Mouse (Mus musculus): ENCODE data around the gene Oxnad1. TPM values are rescaled to one million over a fixed set of nuclear protein-coding genes. Genes with fewer than 3 reads are reported as not detected.
"Not testable (repeated sequence)": the region's sequence is repeated elsewhere in the genome, so short reads cannot be mapped to it uniquely, and the experiment has no call there.

Oxnad1 gene
- polyA plus RNA-seq, 1 experiment from 2014 or later, result 21.0 TPM

GRCm38 (mm10) chr14:32093018-32093417 is 7.8 kb downstream of the Oxnad1 start:
- Histone ChIP-seq H3K9ac (replicated peaks) (no peak overlapping the region), H3K9me3 (no peaks in the 10 kb centered on the region), H3K4me1 (replicated peaks) (no peaks in the 10 kb centered on the region), H3K27ac (no peak overlapping the region), H3K4me2 (replicated peaks) (no peak overlapping the region), H3K36me3 (peaks cover 56% of the 10 kb centered on the region), H3K27me3 (no peaks in the 10 kb centered on the region), H3K4me3 (replicated peaks) (no peak overlapping the region)
- no peak for ATAC-seq
- WGBS, result 77% methylated on average over 1 of the region's 1 CpGs

DNA sequence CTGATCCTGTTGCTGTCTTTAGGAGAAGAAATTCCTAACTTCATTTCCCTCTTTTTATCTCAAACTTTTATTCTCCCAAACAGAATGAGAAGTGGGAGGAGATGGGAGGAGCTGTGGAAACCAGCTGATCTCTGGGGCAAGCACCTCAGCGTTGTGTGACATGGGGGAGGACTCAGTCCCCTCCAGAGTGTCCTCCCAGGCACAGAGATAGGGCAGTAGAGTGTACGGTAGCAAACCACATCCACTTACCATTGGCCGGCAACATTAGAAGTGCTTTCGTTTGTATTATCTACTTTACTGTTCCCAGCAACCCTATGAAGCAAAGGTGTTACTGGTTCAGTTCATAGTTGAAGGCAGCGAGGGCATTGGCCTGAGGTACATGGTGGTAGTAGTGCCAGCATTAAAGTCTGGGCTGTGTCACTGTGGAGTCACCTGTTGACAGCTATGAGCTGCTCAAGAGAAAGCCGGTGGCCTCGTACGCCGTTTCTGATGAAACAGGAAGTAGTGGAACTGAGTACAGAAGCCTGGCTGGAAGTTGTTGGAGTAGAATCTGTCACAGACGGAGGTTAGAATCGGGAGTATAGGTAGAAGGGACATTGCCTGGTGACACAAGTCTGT is 8.4 kb downstream of the Oxnad1 start:
- Histone ChIP-seq H3K4me1 (replicated peaks) (no peaks in the 10 kb centered on the region), H3K9ac (replicated peaks) (no peak overlapping the region), H3K36me3 (peaks cover 62% of the 10 kb centered on the region), H3K9me3 (no peaks in the 10 kb centered on the region), H3K27ac (no peak overlapping the region), H3K4me3 (replicated peaks) (no peak overlapping the region), H3K4me2 (replicated peaks) (no peak overlapping the region), H3K27me3 (no peaks in the 10 kb centered on the region)
- no peak for ATAC-seq
- WGBS, result 94% methylated on average over 11 of the region's 11 CpGs

- H3K36me3 ChIP-seq, result peaks cover 82% of the 10 kb centered on the region
- WGBS, result 91% methylated on average over 5 of the region's 5 CpGs
These were observed 10.5 kb downstream of the Oxnad1 start for GRCm38 (mm10) chr14:32095646-32096045.

DNA sequence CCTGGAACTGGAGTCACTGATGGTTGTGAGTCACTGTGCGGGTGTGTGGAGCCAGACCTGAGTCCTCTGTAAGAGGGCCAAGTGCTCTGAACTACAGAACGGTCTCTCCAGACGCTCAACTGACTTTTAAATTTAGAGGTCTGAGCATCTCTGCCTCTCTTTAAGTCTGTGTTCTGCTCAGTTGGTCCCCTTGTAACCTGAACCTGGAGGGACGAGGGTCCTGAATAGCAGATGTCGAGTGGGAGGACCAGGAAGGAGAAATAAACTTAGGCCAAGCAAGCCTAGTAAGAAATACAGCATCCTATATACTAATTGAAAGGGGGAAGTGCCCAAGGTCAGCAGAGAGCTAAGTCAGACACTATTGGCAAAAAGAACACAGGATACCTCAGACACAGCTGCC is 11.6 kb downstream of the Oxnad1 start:
- Histone ChIP-seq H3K27ac (no peak overlapping the region), H3K4me3 (replicated peaks) (no peak overlapping the region), H3K36me3 (peaks cover 84% of the 10 kb centered on the region), H3K4me1 (replicated peaks) (no peaks in the 10 kb centered on the region), H3K27me3 (no peaks in the 10 kb centered on the region), H3K9ac (replicated peaks) (no peak overlapping the region), H3K9me3 (no peaks in the 10 kb centered on the region), H3K4me2 (replicated peaks) (no peak overlapping the region)
- ATAC-seq, result no peak
- WGBS, result 90% methylated on average over 5 of the region's 5 CpGs

More at GRCm38 (mm10) chr14:32095646-32096045, 10.5 kb downstream of the Oxnad1 start:
- no peaks in the 10 kb centered on the region for H3K27me3 ChIP-seq
- no peaks in the 10 kb centered on the region for H3K9me3 ChIP-seq
- H3K9ac ChIP-seq (replicated peaks), result no peak overlapping the region
- no peak overlapping the region for H3K4me2 ChIP-seq (replicated peaks)
- no peaks in the 10 kb centered on the region for H3K4me1 ChIP-seq (replicated peaks)
- H3K4me3 ChIP-seq (replicated peaks), result no peak overlapping the region
- no peak overlapping the region for H3K27ac ChIP-seq
- no peak for ATAC-seq

DNA sequence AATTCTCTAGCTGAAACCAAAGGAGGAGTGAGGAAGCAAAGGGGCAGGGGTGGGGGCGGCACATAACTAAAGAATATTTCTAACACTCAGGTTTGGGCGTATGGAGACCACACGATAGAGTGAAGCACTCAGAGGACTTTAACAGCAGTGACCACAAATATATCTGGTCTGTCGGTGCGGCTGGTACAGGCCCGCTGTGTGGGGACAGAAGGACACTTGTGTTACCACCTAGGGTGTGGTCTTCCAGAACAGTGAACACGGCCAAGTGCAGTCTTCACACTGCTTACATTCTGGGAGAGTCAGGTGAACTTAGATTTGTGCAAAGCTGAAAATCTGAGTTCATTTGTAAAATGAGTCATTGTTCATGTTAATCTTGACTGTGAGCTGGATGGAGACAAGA is 12.5 kb downstream of the Oxnad1 start:
- H3K27me3 ChIP-seq, result no peaks in the 10 kb centered on the region
- H3K36me3 ChIP-seq, result peaks cover 86% of the 10 kb centered on the region
- no peaks in the 10 kb centered on the region for H3K9me3 ChIP-seq
- no peaks in the 10 kb centered on the region for H3K4me1 ChIP-seq (replicated peaks)
- no peak overlapping the region for H3K4me3 ChIP-seq (replicated peaks)
- no peak for ATAC-seq
- H3K27ac ChIP-seq, result no peak overlapping the region
- H3K9ac ChIP-seq (replicated peaks), result no peak overlapping the region
- WGBS, result 95% methylated on average over 7 of the region's 7 CpGs
- H3K4me2 ChIP-seq (replicated peaks), result no peak overlapping the region

- Histone ChIP-seq H3K9me3 (no peaks in the 10 kb centered on the region), H3K27me3 (no peaks in the 10 kb centered on the region), H3K9ac (replicated peaks) (no peak overlapping the region), H3K4me3 (replicated peaks) (no peak overlapping the region), H3K4me1 (replicated peaks) (no peaks in the 10 kb centered on the region), H3K4me2 (replicated peaks) (no peak overlapping the region), H3K36me3 (peaks cover 84% of the 10 kb centered on the region), H3K27ac (no peak overlapping the region)
- ATAC-seq, result no peak
- WGBS, result 98% methylated on average over 3 of the region's 3 CpGs
These were observed 13.8 kb downstream of the Oxnad1 start for GRCm38 (mm10) chr14:32098951-32099350.

- WGBS, result 88% methylated on average over 4 of the region's 4 CpGs
- Histone ChIP-seq H3K27ac (no peak overlapping the region), H3K36me3 (peaks cover 44% of the 10 kb centered on the region), H3K27me3 (no peaks in the 10 kb centered on the region), H3K4me1 (replicated peaks) (no peaks in the 10 kb centered on the region), H3K4me2 (replicated peaks) (no peak overlapping the region), H3K9me3 (no peaks in the 10 kb centered on the region), H3K4me3 (replicated peaks) (no peak overlapping the region), H3K9ac (replicated peaks) (no peak overlapping the region)
- no peak for ATAC-seq
These were observed 18.4 kb downstream of the Oxnad1 start for GRCm38 (mm10) chr14:32103556-32103955.

DNA sequence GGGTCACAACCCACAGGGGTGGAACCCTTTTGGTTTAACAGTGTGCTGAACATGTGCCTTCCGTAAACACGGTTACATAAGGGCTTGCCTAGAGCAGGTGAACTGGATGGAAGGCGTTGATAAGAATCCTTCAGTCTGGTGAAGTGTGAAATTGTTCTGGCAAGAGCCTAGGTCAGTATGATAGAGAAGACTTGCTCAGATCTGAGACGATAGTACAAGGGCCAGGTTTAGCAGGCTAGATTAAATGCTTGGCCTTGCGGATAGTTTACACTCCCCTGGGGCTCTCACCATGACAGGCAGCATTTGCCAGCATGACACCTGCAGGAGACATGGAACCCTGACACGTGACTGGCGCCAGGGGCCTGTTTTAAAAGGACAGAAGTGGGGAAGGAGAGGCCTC is 20.5 kb downstream of the Oxnad1 start:
- Histone ChIP-seq H3K9ac (replicated peaks) (no peak overlapping the region), H3K4me2 (replicated peaks) (no peak overlapping the region), H3K4me1 (replicated peaks) (no peaks in the 10 kb centered on the region), H3K27ac (no peak overlapping the region), H3K27me3 (no peaks in the 10 kb centered on the region), H3K36me3 (peaks cover 23% of the 10 kb centered on the region), H3K9me3 (no peaks in the 10 kb centered on the region), H3K4me3 (replicated peaks) (no peak overlapping the region)
- ATAC-seq, result no peak
- WGBS, result 63% methylated on average over 7 of the region's 7 CpGs

DNA sequence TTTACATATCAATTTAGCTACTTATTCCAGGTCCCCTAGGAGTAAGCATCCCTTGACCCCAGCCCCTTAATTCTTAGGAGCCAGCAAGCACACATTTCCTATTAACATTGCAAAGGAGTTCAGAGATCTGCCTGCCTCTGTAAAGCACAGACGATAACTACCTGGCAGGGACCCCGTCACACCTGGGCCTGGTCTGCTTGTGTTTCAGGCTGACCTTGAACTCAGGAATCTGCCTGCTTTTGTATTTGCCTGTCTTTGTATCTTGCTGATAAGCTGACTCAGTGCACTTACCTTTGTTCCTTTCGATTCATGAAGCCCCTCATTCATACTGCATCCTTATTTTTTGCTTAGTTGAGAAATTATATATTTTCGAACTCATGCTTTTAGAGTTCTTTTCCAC is 21.7 kb downstream of the Oxnad1 start:
- Histone ChIP-seq H3K9ac (replicated peaks) (no peak overlapping the region), H3K4me2 (replicated peaks) (no peak overlapping the region), H3K36me3 (peaks cover 16% of the 10 kb centered on the region), H3K27ac (no peak overlapping the region), H3K4me1 (replicated peaks) (no peaks in the 10 kb centered on the region), H3K4me3 (replicated peaks) (no peak overlapping the region), H3K27me3 (no peaks in the 10 kb centered on the region), H3K9me3 (no peaks in the 10 kb centered on the region)
- ATAC-seq, result no peak
- 89% methylated on average over 4 of the region's 4 CpGs for WGBS

DNA sequence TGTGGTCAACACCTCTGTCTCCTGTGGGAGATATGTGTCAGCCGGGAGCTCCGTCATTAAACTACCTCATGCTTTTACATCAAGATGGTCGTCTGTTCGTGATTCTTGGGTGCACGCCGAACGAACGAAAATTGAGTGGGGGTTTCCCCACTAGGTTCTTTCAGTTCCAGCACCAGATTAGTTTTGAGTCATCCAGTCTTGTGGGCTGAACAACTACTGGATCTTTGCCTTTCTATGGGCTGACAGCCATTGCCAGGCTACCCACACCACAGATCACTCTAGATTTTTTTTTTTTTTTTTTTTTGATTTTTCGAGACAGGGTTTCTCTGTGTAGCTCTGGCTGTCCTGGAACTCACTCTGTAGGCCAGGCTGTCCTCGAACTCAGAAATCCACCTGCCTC is 26.9 kb downstream of the Oxnad1 start:
- H3K4me2 ChIP-seq (replicated peaks); H3K36me3 ChIP-seq; H3K4me1 ChIP-seq (replicated peaks); H3K27me3 ChIP-seq; ATAC-seq; H3K9me3 ChIP-seq; H3K4me3 ChIP-seq (replicated peaks); H3K27ac ChIP-seq; H3K9ac ChIP-seq (replicated peaks): not testable (repeated sequence)
- 92% methylated on average over 10 of the region's 10 CpGs for WGBS

- WGBS, result 73% methylated on average over 11 of the region's 11 CpGs
- Histone ChIP-seq H3K9me3 (no peaks in the 10 kb centered on the region), H3K36me3 (no peaks in the 10 kb centered on the region), H3K4me1 (replicated peaks) (no peaks in the 10 kb centered on the region), H3K4me3 (replicated peaks) (no peak overlapping the region), H3K9ac (replicated peaks) (no peak overlapping the region), H3K27ac (no peak overlapping the region), H3K4me2 (replicated peaks) (no peak overlapping the region), H3K27me3 (no peaks in the 10 kb centered on the region)
- no peak for ATAC-seq
These were observed 36.1 kb downstream of the Oxnad1 start for GRCm38 (mm10) chr14:32120940-32121919.

GRCm38 (mm10) chr14:32121920-32122315 is 36.7 kb downstream of the Oxnad1 start:
- H3K4me3 ChIP-seq (replicated peaks), result no peak overlapping the region
- no peak overlapping the region for H3K9ac ChIP-seq (replicated peaks)
- no peaks in the 10 kb centered on the region for H3K9me3 ChIP-seq
- no peak for ATAC-seq
- no peak overlapping the region for H3K4me2 ChIP-seq (replicated peaks)
- no peaks in the 10 kb centered on the region for H3K36me3 ChIP-seq
- H3K27ac ChIP-seq, result no peak overlapping the region
- H3K27me3 ChIP-seq, result no peaks in the 10 kb centered on the region
- H3K4me1 ChIP-seq (replicated peaks), result no peaks in the 10 kb centered on the region
- WGBS, result 50% methylated on average over 2 of the region's 2 CpGs
